Mouse (Mus musculus): ENCODE results near the gene Col6a3. TPM values are rescaled to one million over a fixed set of nuclear protein-coding genes. Genes with fewer than 3 reads are reported as not detected.
A peak's percentile ranks its signal among the peaks of the same experiment; 100 is the strongest.

Col6a3 gene
- 103 TPM in 2 replicates for polyA plus RNA-seq (2014; fragmentation: Nextera tagmentation; extraction: Ambion mirVana)

DNA sequence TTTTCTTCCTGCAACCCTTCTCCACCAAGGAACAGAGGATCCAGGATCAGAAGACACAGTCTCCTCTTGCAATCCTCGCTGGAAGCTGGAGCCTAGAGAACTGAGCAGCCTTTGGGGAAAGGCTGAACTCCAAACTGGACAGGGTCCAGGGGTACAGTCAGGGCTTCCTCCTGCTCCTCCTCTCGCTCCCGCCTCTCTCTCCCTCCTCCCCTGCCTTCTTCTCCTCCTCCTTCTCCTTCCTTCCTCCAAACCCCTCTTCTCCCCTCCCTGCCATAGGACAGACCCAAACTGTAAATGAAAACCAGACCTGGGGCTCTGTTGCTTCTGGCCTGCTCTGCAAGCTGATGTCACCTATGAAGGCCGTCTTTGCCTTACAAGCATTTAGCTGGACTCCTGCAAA lies at the start of gene Col6a3:
Col6a3 (minus strand) TSS at position 136 of the 400 bp plus-strand sequence.
- peak within 1 kb of the TSS; percentile 57 for H3K9ac ChIP-seq (ENCODE audit: low read length)
- H3K4me3 ChIP-seq (ENCODE audit: low read depth, low read length) = peak within 1 kb of the TSS; percentile 47
- peaks cover 18% of the 10 kb centered on the region for H3K4me1 ChIP-seq (replicated peaks; ENCODE audit: control insufficient read depth, insufficient read depth, low read length)
- peak; percentile 58 for ATAC-seq (replicated peaks; ENCODE audit: low FRiP score, low TSS enrichment, low read depth)
- no peaks in the 10 kb centered on the region for H3K36me3 ChIP-seq (ENCODE audit: control insufficient read depth, insufficient read depth, low read length)
- H3K27me3 ChIP-seq (replicated peaks; ENCODE audit: control insufficient read depth, insufficient read depth, low read length) = no peaks in the 10 kb centered on the region
- peak; percentile 52 for DNase-seq (ENCODE audit: low spot score)
- H3K4me2 ChIP-seq (ENCODE audit: low read length) = peak within 1 kb of the TSS; percentile 56
- peak within 1 kb of the TSS; percentile 80 for H3K27ac ChIP-seq (ENCODE audit: low read depth)
- H3K9me3 ChIP-seq (ENCODE audit: control insufficient read depth, low read length) = no peaks in the 10 kb centered on the region
- WGBS = 22% methylated on average over 4 of the region's 4 CpGs

GRCm38 (mm10) chr1:90885771-90886460 lies 42.1 kb upstream of the Col6a3 start:
- DNase-seq (ENCODE audit: low spot score) = peak; percentile 46
- no peak for ATAC-seq (replicated peaks; ENCODE audit: low FRiP score, low TSS enrichment, low read depth)
- Histone ChIP-seq H3K27ac (ENCODE audit: low read depth) (no peak overlapping the region), H3K4me2 (ENCODE audit: low read length) (no peak overlapping the region), H3K36me3 (ENCODE audit: control insufficient read depth, insufficient read depth, low read length) (no peaks in the 10 kb centered on the region), H3K9ac (ENCODE audit: low read length) (no peak overlapping the region), H3K4me1 (replicated peaks; ENCODE audit: control insufficient read depth, insufficient read depth, low read length) (no peaks in the 10 kb centered on the region), H3K9me3 (ENCODE audit: control insufficient read depth, low read length) (peaks cover 8% of the 10 kb centered on the region), H3K4me3 (ENCODE audit: low read depth, low read length) (no peak overlapping the region), H3K27me3 (replicated peaks; ENCODE audit: control insufficient read depth, insufficient read depth, low read length) (no peaks in the 10 kb centered on the region)
- 45% methylated on average over 6 of the region's 6 CpGs for WGBS

DNA sequence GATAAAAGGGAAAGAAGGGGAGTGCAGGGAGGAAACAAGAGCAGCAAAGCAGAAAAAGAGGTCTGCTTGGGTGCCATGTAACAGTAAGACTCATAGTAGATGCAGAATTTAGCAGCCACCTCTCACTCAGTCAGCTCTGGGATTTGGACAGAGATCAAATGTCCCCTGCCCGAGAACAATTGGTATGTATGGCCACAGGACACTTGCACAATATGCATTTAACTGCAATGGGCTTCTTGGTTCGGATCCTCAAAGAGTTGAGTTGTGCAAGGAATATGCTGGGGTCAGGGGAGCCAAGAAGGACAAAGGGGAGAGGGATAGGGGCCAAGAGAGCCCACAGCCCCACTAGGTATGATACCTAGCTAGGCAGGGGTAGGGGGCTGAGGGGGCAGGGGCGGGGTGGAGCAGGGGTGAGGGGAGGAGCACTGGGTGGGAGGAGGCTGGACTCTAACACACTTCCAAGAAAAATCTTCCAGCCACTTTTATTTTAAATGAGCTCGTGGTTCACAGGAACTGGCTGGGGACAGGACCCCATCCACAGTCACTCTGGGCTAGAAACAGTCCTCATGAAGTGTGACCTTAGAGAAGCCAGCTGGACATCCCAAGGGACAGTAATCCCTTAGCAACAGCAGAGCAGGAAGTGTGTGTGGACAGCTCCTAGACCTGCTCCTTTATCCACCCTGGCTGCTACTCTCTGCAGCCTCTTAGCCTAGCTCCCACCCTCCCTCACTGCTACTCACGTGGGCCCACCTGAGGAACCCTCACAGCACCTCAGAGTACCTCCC lies 32.9 kb upstream of the Col6a3 start:
- H3K4me1 ChIP-seq (replicated peaks; ENCODE audit: control insufficient read depth, insufficient read depth, low read length) = no peaks in the 10 kb centered on the region
- no peaks in the 10 kb centered on the region for H3K36me3 ChIP-seq (ENCODE audit: control insufficient read depth, insufficient read depth, low read length)
- no peak for DNase-seq (ENCODE audit: low spot score)
- no peak overlapping the region for H3K27ac ChIP-seq (ENCODE audit: low read depth)
- ATAC-seq (replicated peaks; ENCODE audit: low FRiP score, low TSS enrichment, low read depth) = no peak
- H3K9ac ChIP-seq (ENCODE audit: low read length) = no peak overlapping the region
- H3K4me2 ChIP-seq (ENCODE audit: low read length) = no peak overlapping the region
- H3K4me3 ChIP-seq (ENCODE audit: low read depth, low read length) = no peak overlapping the region
- H3K27me3 ChIP-seq (replicated peaks; ENCODE audit: control insufficient read depth, insufficient read depth, low read length) = no peaks in the 10 kb centered on the region
- WGBS = 67% methylated on average over 5 of the region's 5 CpGs
- H3K9me3 ChIP-seq (ENCODE audit: control insufficient read depth, low read length) = 0 out of 2 replicates have a peak, but pooled peaks cover 3% of the 10 kb centered on the region

DNA sequence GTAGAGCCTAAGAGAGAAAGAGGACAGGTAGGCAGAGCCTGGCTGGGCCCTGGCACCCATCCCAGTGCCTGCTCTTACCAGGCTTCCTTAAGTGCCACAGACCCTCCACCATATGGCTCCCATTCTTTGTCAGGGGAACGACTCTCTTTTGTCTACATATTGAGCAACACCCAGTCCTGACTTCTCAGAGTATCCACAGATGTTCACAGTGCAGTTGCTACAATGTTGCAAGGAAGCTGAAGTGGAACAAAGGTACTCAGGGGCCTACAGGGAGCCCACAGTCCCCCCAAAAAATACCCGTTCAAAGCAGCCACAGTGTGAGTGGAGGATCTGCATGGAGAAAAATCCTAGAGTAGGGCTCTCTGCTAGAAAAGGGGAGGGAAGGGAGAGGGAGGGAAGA lies 32.2 kb upstream of the Col6a3 start:
- no peak overlapping the region for H3K4me3 ChIP-seq (ENCODE audit: low read depth, low read length)
- H3K9ac ChIP-seq (ENCODE audit: low read length) = no peak overlapping the region
- DNase-seq (ENCODE audit: low spot score) (no peak), ATAC-seq (replicated peaks; ENCODE audit: low FRiP score, low TSS enrichment, low read depth) (no peak)
- no peaks in the 10 kb centered on the region for H3K27me3 ChIP-seq (replicated peaks; ENCODE audit: control insufficient read depth, insufficient read depth, low read length)
- H3K9me3 ChIP-seq (ENCODE audit: control insufficient read depth, low read length) = 0 out of 2 replicates have a peak, but pooled peaks cover 5% of the 10 kb centered on the region
- H3K36me3 ChIP-seq (ENCODE audit: control insufficient read depth, insufficient read depth, low read length) = no peaks in the 10 kb centered on the region
- H3K4me1 ChIP-seq (replicated peaks; ENCODE audit: control insufficient read depth, insufficient read depth, low read length) = no peaks in the 10 kb centered on the region
- no peak overlapping the region for H3K27ac ChIP-seq (ENCODE audit: low read depth)
- H3K4me2 ChIP-seq (ENCODE audit: low read length) = no peak overlapping the region
- WGBS = 35% methylated on average over 2 of the region's 2 CpGs

GRCm38 (mm10) chr1:90875371-90875770 lies 31.6 kb upstream of the Col6a3 start:
- no peak overlapping the region for H3K9ac ChIP-seq (ENCODE audit: low read length)
- WGBS = 86% methylated on average over 8 of the region's 8 CpGs

GRCm38 (mm10) chr1:90870581-90870980 lies 26.8 kb upstream of the Col6a3 start:
- WGBS = 76% methylated on average over 2 of the region's 2 CpGs

More at GRCm38 (mm10) chr1:90875371-90875770, 31.6 kb upstream of the Col6a3 start:
- H3K27ac ChIP-seq (ENCODE audit: low read depth) = no peak overlapping the region
- H3K27me3 ChIP-seq (replicated peaks; ENCODE audit: control insufficient read depth, insufficient read depth, low read length) = no peaks in the 10 kb centered on the region
- H3K9me3 ChIP-seq (ENCODE audit: control insufficient read depth, low read length) = 0 out of 2 replicates have a peak, but pooled peaks cover 5% of the 10 kb centered on the region
- no peaks in the 10 kb centered on the region for H3K36me3 ChIP-seq (ENCODE audit: control insufficient read depth, insufficient read depth, low read length)
- H3K4me1 ChIP-seq (replicated peaks; ENCODE audit: control insufficient read depth, insufficient read depth, low read length) = no peaks in the 10 kb centered on the region
- no peak overlapping the region for H3K4me3 ChIP-seq (ENCODE audit: low read depth, low read length)
- DNase-seq (ENCODE audit: low spot score) (no peak), ATAC-seq (replicated peaks; ENCODE audit: low FRiP score, low TSS enrichment, low read depth) (no peak)
- no peak overlapping the region for H3K4me2 ChIP-seq (ENCODE audit: low read length)

DNA sequence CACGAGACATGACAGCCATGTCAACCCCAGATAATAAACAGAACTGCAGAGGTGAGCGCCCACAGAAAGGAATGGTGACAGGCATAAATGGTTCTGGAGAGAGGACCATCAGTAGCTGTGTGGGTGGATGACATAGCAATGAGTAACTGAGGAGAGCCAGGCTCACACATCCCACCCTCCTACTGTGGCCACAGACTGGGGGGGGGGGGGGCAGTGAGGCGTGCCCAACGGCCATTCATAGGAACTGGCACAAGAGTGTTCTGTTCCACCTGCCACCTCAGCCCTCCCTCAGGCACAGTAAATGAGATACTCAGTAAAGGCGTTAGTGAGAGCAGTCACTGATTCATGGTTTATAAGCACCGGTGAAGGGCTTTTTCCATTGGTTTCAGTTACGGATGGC lies 23.0 kb upstream of the Col6a3 start:
- no peak overlapping the region for H3K9ac ChIP-seq (ENCODE audit: low read length)
- WGBS = 82% methylated on average over 7 of the region's 7 CpGs
- H3K4me3 ChIP-seq (ENCODE audit: low read depth, low read length) = no peak overlapping the region
- no peak overlapping the region for H3K4me2 ChIP-seq (ENCODE audit: low read length)
- DNase-seq (ENCODE audit: low spot score) (peak; percentile 33), ATAC-seq (replicated peaks; ENCODE audit: low FRiP score, low TSS enrichment, low read depth) (no peak)
- no peaks in the 10 kb centered on the region for H3K36me3 ChIP-seq (ENCODE audit: control insufficient read depth, insufficient read depth, low read length)
- H3K9me3 ChIP-seq (ENCODE audit: control insufficient read depth, low read length) = peaks cover 2% of the 10 kb centered on the region; the same call in 1 of the 2 replicates
- no peak overlapping the region for H3K27ac ChIP-seq (ENCODE audit: low read depth)
- no peaks in the 10 kb centered on the region for H3K27me3 ChIP-seq (replicated peaks; ENCODE audit: control insufficient read depth, insufficient read depth, low read length)
- no peaks in the 10 kb centered on the region for H3K4me1 ChIP-seq (replicated peaks; ENCODE audit: control insufficient read depth, insufficient read depth, low read length)

More at GRCm38 (mm10) chr1:90870581-90870980, 26.8 kb upstream of the Col6a3 start:
- no peaks in the 10 kb centered on the region for H3K36me3 ChIP-seq (ENCODE audit: control insufficient read depth, insufficient read depth, low read length)
- no peaks in the 10 kb centered on the region for H3K27me3 ChIP-seq (replicated peaks; ENCODE audit: control insufficient read depth, insufficient read depth, low read length)
- H3K27ac ChIP-seq (ENCODE audit: low read depth) = no peak overlapping the region
- DNase-seq (ENCODE audit: low spot score) (peak; percentile 16), ATAC-seq (replicated peaks; ENCODE audit: low FRiP score, low TSS enrichment, low read depth) (no peak)
- no peak overlapping the region for H3K9ac ChIP-seq (ENCODE audit: low read length)
- H3K4me1 ChIP-seq (replicated peaks; ENCODE audit: control insufficient read depth, insufficient read depth, low read length) = no peaks in the 10 kb centered on the region
- H3K9me3 ChIP-seq (ENCODE audit: control insufficient read depth, low read length) = peaks cover 5% of the 10 kb centered on the region; the same call in 1 of the 2 replicates
- no peak overlapping the region for H3K4me3 ChIP-seq (ENCODE audit: low read depth, low read length)
- H3K4me2 ChIP-seq (ENCODE audit: low read length) = no peak overlapping the region

- H3K4me3 ChIP-seq (ENCODE audit: low read depth, low read length) = no peak overlapping the region
- 72% methylated on average over 5 of the region's 5 CpGs for WGBS
- no peak overlapping the region for H3K9ac ChIP-seq (ENCODE audit: low read length)
- no peak for DNase-seq (ENCODE audit: low spot score)
- H3K4me2 ChIP-seq (ENCODE audit: low read length) = no peak overlapping the region
- H3K9me3 ChIP-seq (ENCODE audit: control insufficient read depth, low read length) = no peaks in the 10 kb centered on the region
- H3K27me3 ChIP-seq (replicated peaks; ENCODE audit: control insufficient read depth, insufficient read depth, low read length) = no peaks in the 10 kb centered on the region
- no peaks in the 10 kb centered on the region for H3K36me3 ChIP-seq (ENCODE audit: control insufficient read depth, insufficient read depth, low read length)
- ATAC-seq (replicated peaks; ENCODE audit: low FRiP score, low TSS enrichment, low read depth) = no peak
- H3K4me1 ChIP-seq (replicated peaks; ENCODE audit: control insufficient read depth, insufficient read depth, low read length) = no peaks in the 10 kb centered on the region
- no peak overlapping the region for H3K27ac ChIP-seq (ENCODE audit: low read depth)
Measured at GRCm38 (mm10) chr1:90855880-90856279, 12.1 kb upstream of the Col6a3 start.

All from intestine, embryonic 14.5 days (tissue).